Mouse (Mus musculus): Measurements from ENCODE around the gene Sdc1.

Sdc1 gene

DNA sequence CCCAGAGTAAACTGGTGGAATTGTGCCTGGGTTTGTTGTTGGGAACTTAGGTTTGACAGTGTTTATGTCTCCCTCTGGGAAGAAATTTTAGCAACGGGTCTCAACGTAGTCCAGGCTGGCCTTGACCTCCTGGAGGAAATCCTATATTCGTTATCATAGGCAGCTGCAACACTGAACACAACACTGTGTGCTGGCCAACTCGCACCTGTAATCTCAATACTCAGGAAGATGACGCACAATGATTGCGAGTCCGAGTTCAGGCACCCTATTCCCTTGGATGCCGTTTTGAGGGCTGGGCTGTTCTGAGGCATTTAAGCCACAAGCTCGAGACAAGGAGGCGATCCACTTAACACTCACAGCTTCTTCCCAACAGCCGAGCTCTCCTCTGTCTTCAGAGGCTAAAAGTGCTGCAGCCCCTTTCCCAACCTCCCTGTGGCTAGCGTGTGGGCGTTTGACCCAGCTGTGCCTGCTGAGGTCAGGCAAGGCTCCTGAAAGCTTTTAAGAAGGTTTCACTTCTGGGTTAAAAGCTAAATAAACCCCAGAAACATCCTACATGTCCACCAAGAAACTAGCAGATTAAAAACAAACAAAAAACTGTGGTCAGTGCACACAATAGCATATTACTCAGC, 58.0 kb downstream of the Sdc1 start:
- DNase-seq, result no peak

DNA sequence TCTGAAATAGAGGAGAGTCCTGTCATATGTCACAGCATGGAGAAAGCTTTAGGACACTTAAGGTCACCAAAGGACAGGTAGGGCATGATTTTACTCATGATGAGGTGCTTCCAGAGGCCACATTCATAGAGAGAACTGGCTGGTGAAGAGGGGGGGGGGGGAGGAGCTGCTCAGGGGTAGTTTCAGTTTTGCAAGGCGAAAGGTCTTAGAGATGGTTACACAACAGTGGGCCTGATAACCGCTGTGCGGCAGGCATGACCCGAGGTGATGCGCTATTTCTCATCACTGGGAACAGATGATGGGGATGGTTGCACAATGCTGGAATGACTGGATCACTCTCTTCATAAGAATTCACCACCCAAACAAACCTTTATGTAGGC, 58.5 kb downstream of the Sdc1 start:
- no peak for DNase-seq

DNA sequence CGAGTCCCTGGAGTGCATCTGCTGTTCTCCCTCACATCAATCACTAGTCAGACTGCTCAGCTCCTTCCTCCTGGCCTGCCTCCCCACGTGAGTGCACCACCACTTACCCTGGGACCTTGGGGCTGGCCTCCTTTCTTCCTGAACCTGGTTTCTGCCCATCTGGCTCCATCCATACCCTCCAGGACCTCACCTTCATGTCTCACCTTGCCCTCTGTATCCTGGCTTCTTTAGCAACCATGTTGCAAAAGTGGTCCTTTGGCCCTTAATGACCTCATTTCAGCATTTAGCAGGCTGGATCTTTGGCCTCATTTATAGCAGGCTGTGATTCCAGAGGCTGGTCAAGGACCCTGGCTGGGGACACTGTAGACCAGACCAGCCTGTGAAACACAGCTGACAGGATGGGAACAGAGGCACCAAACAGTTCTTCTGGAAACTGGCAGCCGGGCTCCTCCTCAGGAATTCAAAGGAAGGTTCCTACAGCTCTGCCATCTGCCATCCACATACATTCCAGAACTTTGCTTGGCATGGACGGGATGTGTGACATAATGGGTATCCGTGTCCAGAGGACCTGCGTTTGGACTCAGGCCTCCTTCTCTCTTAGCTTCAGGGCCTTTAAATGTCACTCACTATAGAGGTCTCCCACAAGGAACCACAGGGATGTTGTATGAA, 60.0 kb downstream of the Sdc1 start:
- DNase-seq, result no peak

DNA sequence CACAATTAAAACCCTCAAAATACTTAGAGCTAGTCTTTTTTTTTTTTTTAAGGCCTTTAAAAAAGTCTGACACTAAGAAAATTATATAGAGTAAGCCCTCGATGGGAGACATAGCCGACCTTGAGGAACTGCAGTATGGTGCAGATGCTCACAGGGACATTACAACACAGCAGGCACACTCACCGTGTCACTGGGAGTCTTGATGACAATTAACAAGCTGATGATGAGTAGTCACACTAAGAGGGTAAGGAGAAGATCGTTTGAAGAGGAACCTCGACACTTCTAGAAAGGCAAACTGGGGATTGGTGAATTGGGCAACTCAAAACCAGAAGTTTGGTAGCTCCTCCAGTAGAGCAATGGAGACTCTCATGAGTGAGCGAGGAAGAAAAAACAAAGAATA, 60.6 kb downstream of the Sdc1 start:
- DNase-seq, result no peak

DNA sequence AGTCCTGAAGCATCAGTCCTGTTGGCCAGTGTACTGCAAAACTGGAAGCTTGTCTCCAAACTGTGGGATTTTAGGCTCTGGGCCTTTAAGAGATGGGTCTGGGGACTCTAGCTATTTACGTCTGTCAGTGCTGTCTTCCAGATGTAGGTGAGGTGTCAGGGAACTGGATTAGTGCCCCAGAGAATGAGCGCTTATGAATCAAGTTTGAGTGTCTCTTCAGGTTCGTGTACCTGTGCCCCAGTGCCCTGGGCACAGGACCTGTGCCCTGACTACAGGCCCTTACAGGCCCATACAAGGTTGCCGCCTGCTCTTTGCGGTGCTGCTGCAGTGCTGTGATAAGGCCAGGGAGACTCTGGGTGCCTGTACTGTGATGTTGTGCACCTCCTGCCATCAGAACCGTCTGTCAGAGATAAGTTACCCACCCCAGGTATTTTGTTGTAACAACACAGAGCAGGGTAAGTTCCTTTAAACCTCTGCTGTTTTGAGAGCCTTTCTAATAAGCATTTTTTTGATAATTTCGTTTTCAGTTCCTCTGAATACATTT, 69.7 kb downstream of the Sdc1 start:
- no peak for DNase-seq

DNA sequence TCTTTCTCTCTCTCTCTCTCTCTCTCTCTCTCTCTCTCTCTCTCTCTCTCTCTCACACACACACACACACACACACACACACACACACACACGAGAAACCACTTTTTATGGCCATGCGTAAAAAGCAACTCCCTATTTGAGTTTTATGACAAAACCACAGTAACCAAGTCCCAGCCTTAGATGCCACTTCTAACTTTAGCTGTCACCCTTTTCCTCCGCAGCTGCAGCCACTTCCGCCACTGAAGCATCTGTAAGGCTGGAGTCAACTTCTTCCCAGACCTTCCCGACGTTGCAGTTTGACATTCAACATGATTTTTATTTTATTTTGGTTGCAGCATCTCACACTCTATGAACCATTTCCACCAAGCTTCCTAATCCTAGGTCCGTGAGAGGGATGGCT, 71.6 kb downstream of the Sdc1 start:
- DNase-seq, result no peak

Measured in kidney, postnatal 14 days (tissue).